Mouse (Mus musculus) limb, embryonic 14.5 days (tissue): ENCODE measurements around the gene Abcf2. TPM values are rescaled to one million over a fixed set of nuclear protein-coding genes. Genes with fewer than 3 reads are reported as not detected.

Source experiments
- ATAC-seq: fragments of 200-750 bp; cut with Nextera tagmentation; 2 replicates; pipeline ENCODE4 v1.8.0; 2017; ENCODE audit warnings: low read depth, moderate number of reproducible peaks, moderate TSS enrichment; ENCODE audit not compliant: low FRiP score
- DNase-seq: peaks from one replicate; pipeline ENCODE4 v3.0.0-alpha.2; 2015; ENCODE audit warnings: low spot score
- H3K27ac ChIP-seq: fragments of 300-500 bp; sonication (generic); replicated peaks from 2 replicates; pipeline ENCODE4 v1.5.1; 2014; ENCODE audit warnings: low read depth, mild to moderate bottlenecking, low read length, moderate library complexity, mixed read lengths
- H3K27me3 ChIP-seq: fragments of 300-500 bp; sonication (generic); 2 replicates; pipeline ENCODE4 v1.6.1; 2014; ENCODE audit warnings: low read length, mixed read lengths; ENCODE audit not compliant: control insufficient read depth, insufficient read depth
- H3K36me3 ChIP-seq: fragments of 300-500 bp; sonication (generic); 2 replicates; pipeline ENCODE4 v1.6.1; 2014; ENCODE audit warnings: mild to moderate bottlenecking, low read length, moderate library complexity, mixed read lengths; ENCODE audit not compliant: control insufficient read depth, insufficient read depth
- H3K4me1 ChIP-seq: fragments of 300-500 bp; sonication (generic); 2 replicates; pipeline ENCODE4 v1.6.1; 2014; ENCODE audit warnings: antibody characterized with exemption, low read length, mixed read lengths; ENCODE audit not compliant: control insufficient read depth, insufficient read depth
- H3K4me2 ChIP-seq: fragments of 300-500 bp; sonication (generic); replicated peaks from 2 replicates; pipeline ENCODE4 v1.6.1; 2014; ENCODE audit warnings: low read depth, mild to moderate bottlenecking, low read length, moderate library complexity; ENCODE audit not compliant: severe bottlenecking
- H3K4me3 ChIP-seq: fragments of 300-500 bp; sonication (generic); replicated peaks from 2 replicates; pipeline ENCODE4 v1.5.1; 2014; ENCODE audit warnings: low read length
- H3K9ac ChIP-seq: fragments of 300-500 bp; sonication (generic); 2 replicates; pipeline ENCODE4 v1.6.1; 2014; ENCODE audit warnings: mild to moderate bottlenecking, low read depth, low read length, moderate library complexity; ENCODE audit not compliant: severe bottlenecking
- H3K9me3 ChIP-seq: fragments of 300-500 bp; sonication (generic); 2 replicates; pipeline ENCODE4 v1.6.1; 2016; ENCODE audit warnings: low read length; ENCODE audit not compliant: control insufficient read depth
- POLR2A ChIP-seq: fragments of 200-500 bp; IDR thresholded peaks from 2 replicates; pipeline ENCODE4 v1.8.0; 2012; ENCODE audit warnings: inconsistent platforms, mild to moderate bottlenecking, moderate library complexity, borderline replicate concordance; ENCODE audit not compliant: insufficient read depth, insufficient read length; ENCODE audit errors: extremely low read depth
- WGBS: fragments of 180-500 bp; shearing (Covaris S2); extraction: QIAGEN DNeasy Blood & Tissue Kit; methylation state at CpG from one replicate; pipeline ENCODE4 v1.1.7; 2014; 5-methylcytosine and 5-hydroxymethylcytosine counted together
- polyA plus RNA-seq, 2 experiments: library from polyadenylated mRNA; depleted of rRNA in 1 of 2; stranded (reverse) in 1 of 2; unstranded in 1 of 2; fragments of >200 nt; fragmentation: Nextera tagmentation in 1 of 2; extraction: Ambion mirVana in 1 of 2; gene quantifications; 2 replicates each; pipeline versions ENCODE4 v1.2.1 to v1.2.3; 2012 to 2014

Abcf2 gene
- polyA plus RNA-seq, 2 experiments, result 81.0 to 94.3 TPM

DNA sequence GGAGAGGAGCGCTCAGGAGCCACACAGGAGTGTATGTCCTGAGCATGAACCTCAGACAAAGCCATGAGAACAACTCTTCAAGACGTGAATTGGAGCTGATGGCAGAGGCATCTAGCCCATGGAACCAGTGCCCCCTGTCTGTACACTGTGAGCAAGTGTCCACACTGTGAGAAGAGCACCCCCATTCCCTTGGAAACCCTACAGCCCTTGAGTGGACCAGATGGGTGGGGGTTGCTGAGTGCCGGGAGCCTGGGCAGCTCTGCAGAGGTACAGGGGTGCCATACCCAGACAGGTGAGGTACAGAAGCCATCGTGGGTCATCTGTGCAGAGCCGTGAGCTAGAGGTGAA is 35.0 kb upstream of the Abcf2 start:
- ATAC-seq, result no peak
- no peak for TF ChIP-seq POLR2A

DNA sequence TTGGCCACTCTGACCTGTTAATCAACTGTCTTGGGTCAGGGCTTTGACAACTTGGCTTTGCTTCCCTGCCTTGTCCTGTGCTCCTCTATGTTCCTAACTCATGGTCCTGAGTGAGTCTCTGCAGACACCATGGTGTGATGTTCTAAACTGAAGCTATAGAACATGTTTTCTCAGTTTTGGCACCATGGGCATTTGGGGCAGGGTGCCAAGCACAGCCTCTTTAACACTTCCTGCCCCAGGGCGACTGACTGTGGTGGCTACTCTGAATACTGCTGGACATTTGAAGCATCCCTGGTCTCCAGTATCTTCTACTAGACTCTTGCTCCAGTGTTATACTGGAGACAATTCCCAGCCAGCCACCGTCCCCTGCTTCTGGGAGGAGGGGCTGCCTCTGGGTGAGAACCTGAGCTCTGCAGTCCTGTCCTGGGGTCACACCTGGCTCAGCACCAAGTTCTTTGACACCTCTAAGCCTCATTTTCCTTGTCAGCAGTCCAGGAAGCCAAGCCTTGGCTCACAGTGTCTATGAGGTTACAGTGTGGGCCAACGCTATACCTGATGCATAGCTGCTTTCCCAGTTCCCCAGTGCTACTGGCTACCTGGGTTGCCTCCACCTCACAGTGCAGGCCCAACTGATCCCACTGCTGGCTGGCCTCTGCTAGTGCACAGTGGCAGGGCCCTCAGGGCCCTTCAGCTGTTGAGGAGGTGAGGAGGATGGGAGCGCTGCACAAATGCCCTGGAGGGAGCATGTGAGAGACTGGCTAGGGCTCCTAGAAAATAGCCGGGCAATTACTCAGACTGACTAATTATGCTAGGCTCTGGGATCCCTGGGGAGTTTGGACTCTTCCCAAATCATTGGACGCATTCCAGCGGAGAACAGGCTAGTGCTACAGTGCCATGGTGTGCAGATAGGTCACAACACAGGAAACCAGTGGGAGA is 34.4 kb upstream of the Abcf2 start:
- ATAC-seq (no peak), DNase-seq (no peak)
- Histone ChIP-seq H3K27me3 (no peaks in the 10 kb centered on the region), H3K4me2 (no peak overlapping the region), H3K9me3 (no peaks in the 10 kb centered on the region), H3K4me3 (no peak overlapping the region), H3K36me3 (no peaks in the 10 kb centered on the region), H3K4me1 (peaks cover 10% of the 10 kb centered on the region), H3K9ac (no peak overlapping the region), H3K27ac (no peak overlapping the region)
- no peak for TF ChIP-seq POLR2A
- WGBS, result 48% methylated on average over 7 of the region's 7 CpGs

More for the DNA sequence above, 35.0 kb upstream of the Abcf2 start:
- no peaks in the 10 kb centered on the region for H3K9me3 ChIP-seq
- no peak overlapping the region for H3K9ac ChIP-seq
- H3K4me1 ChIP-seq, result peaks cover 8% of the 10 kb centered on the region; the same call in 1 of the 2 replicates
- H3K27me3 ChIP-seq, result no peaks in the 10 kb centered on the region
- 65% methylated on average over 5 of the region's 5 CpGs for WGBS
- H3K4me3 ChIP-seq, result no peak overlapping the region
- no peak for DNase-seq
- H3K27ac ChIP-seq, result no peak overlapping the region
- H3K36me3 ChIP-seq, result no peaks in the 10 kb centered on the region
- no peak overlapping the region for H3K4me2 ChIP-seq

DNA sequence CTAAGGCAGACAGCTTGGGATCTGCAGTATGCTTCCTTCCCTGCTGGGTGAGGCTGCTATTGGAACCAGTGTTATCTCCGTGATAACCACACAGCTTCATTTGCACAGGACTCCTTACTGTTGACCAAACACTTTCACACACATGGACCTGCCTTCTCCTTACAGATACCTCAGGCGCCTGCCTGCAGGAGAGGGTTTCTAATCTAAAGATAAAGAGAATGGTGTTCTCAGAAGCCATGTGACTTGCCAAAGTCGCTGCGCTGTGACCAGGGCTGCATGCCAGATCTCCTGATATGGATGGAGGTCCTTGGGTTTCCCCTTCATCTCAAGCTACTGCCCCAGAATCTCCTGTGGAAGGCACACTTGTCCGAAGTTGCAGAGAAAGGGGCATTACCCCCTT is 32.1 kb upstream of the Abcf2 start:
- H3K36me3 ChIP-seq, result no peaks in the 10 kb centered on the region
- no peak for DNase-seq
- H3K9me3 ChIP-seq, result no peaks in the 10 kb centered on the region
- ATAC-seq, result no peak
- no peak overlapping the region for H3K9ac ChIP-seq
- no peaks in the 10 kb centered on the region for H3K27me3 ChIP-seq
- H3K4me3 ChIP-seq, result no peak overlapping the region
- WGBS, result 39% methylated on average over 5 of the region's 5 CpGs
- no peak for TF ChIP-seq POLR2A
- no peak overlapping the region for H3K4me2 ChIP-seq
- H3K4me1 ChIP-seq, result peaks cover 25% of the 10 kb centered on the region
- H3K27ac ChIP-seq, result no peak overlapping the region

DNA sequence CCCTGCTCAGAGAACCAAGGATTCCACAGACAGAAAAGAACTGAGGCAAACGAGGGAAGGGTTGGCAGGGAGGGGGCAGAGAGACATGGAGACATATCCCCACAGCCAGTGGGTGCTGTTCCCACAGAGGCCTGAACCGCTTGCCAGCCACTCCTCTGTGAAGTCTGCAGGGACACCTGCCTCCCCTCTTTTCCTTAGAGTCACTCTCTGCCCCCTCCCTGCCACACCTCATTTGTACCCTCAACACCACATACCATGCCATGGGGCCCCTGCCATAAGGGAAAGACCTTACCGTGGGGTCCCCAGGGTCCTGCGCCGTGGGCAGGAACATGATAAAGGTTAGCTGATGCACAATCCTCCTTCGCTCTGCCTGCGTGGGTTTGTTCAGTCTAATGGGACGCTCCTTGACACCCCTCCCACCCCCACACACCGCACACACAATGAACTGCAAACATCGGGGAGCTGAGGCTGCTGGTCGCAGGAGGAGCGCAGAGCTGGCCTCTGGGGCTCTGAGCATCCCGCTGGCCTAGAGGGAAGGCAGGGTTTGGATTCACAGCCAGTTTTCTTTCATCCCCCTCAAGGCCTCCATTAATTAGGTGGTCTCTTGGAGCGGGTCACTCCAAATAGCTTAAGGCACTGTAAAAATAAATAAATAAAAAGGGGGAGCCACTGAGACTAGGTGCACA is 28.9 kb upstream of the Abcf2 start:
- TF ChIP-seq POLR2A, result no peak
- 25% methylated on average over 14 of the region's 14 CpGs for WGBS
- Histone ChIP-seq H3K4me1 (peaks cover 33% of the 10 kb centered on the region), H3K4me3 (peak overlapping the region; percentile 66; the same call in 1 of the 2 replicates), H3K4me2 (peak overlapping the region; percentile 91), H3K36me3 (no peaks in the 10 kb centered on the region), H3K9ac (peak overlapping the region; percentile 86), H3K27me3 (no peaks in the 10 kb centered on the region), H3K27ac (peak overlapping the region; percentile 10), H3K9me3 (no peaks in the 10 kb centered on the region)
- DNase-seq (no peak), ATAC-seq (no peak)

DNA sequence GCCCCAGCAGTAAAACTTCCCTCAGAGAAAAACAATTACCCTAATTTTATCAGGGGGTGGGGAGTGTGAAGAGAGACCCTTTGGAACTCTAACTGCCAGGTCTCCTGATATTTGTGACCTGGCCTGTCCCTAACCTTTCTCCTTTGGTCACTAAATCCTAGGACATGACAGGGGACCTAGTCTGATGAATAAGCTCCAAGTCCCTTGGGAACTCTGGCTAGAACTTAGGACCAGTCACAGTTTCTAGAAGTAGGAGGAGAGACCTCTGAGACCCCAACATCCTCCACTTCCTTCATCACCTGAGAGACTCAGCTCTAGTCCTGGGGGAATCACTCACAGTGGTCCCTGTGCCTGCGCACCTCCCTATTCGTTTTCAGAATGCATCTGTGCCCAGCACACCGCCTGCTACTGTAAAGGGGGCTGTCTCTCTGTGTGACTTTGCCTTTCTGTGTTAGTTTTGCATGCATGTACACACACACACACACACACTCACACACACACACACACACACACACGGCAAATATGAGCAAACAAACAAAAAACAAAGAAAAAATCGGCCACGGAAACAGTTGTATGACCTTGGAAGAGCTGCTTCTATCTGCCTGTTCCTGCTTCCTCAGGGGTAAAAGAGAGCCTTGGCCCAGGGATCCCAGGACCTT is 28.2 kb upstream of the Abcf2 start:
- Histone ChIP-seq H3K4me3 (peak overlapping the region; percentile 66), H3K4me1 (peaks cover 38% of the 10 kb centered on the region), H3K27me3 (no peaks in the 10 kb centered on the region), H3K4me2 (peak overlapping the region; percentile 91), H3K36me3 (no peaks in the 10 kb centered on the region), H3K27ac (peak overlapping the region; percentile 96), H3K9me3 (no peaks in the 10 kb centered on the region), H3K9ac (peak overlapping the region; percentile 86)
- DNase-seq (no peak), ATAC-seq (no peak)
- WGBS, result 3% methylated on average over 6 of the region's 6 CpGs
- no peak for TF ChIP-seq POLR2A
